Mouse (Mus musculus): ENCODE measurements around the gene Clic5.
"Not testable (repeated sequence)": the region's sequence is repeated elsewhere in the genome, so short reads cannot be mapped to it uniquely, and the experiment has no call there.

Gene Clic5

GRCm38 (mm10) chr17:44188042-44188768, at the start of gene Clic5:
TSS of gene Clic5 (plus strand) at chr17:44188584.
- peak; percentile 84 for DNase-seq

GRCm38 (mm10) chr17:44145806-44146205, 42.6 kb upstream of the Clic5 start:
- DNase-seq: no peak

GRCm38 (mm10) chr17:44148109-44148846, 40.1 kb upstream of the Clic5 start:
- DNase-seq: no peak

GRCm38 (mm10) chr17:44151130-44151529, 37.3 kb upstream of the Clic5 start:
- DNase-seq: peak; percentile 74

GRCm38 (mm10) chr17:44151889-44152288, 36.5 kb upstream of the Clic5 start:
- DNase-seq: peak; percentile 19

GRCm38 (mm10) chr17:44153871-44154270, 34.5 kb upstream of the Clic5 start:
- peak; percentile 13 for DNase-seq

GRCm38 (mm10) chr17:44155204-44155603, 33.2 kb upstream of the Clic5 start:
- peak; percentile 23 for DNase-seq

- no peak for DNase-seq
These were observed 30.2 kb upstream of the Clic5 start for GRCm38 (mm10) chr17:44158186-44158585.

- no peak for DNase-seq
These were observed 27.9 kb upstream of the Clic5 start for GRCm38 (mm10) chr17:44160449-44160848.

GRCm38 (mm10) chr17:44162514-44162913, 25.9 kb upstream of the Clic5 start:
- peak; percentile 66 for DNase-seq

GRCm38 (mm10) chr17:44162935-44163334, 25.4 kb upstream of the Clic5 start:
- DNase-seq: no peak

GRCm38 (mm10) chr17:44165730-44166347, 22.5 kb upstream of the Clic5 start:
- DNase-seq: peak; percentile 27

- DNase-seq: no peak
These were observed 18.7 kb upstream of the Clic5 start for GRCm38 (mm10) chr17:44169676-44170075.

- DNase-seq: no peak
These were observed 18.1 kb upstream of the Clic5 start for GRCm38 (mm10) chr17:44170316-44170715.

- no peak for DNase-seq
These were observed 16.5 kb upstream of the Clic5 start for GRCm38 (mm10) chr17:44171930-44172329.

- no peak for DNase-seq
These were observed 15.0 kb upstream of the Clic5 start for GRCm38 (mm10) chr17:44173341-44173740.

- DNase-seq: no peak
These were observed 11.1 kb upstream of the Clic5 start for GRCm38 (mm10) chr17:44177291-44177690.

- no peak for DNase-seq
These were observed 7.0 kb upstream of the Clic5 start for GRCm38 (mm10) chr17:44181346-44181745.

- DNase-seq: no peak
These were observed 1.5 kb upstream of the Clic5 start for GRCm38 (mm10) chr17:44186871-44187270.

- not testable (repeated sequence) for DNase-seq
These were observed 847 bp upstream of the Clic5 start for GRCm38 (mm10) chr17:44187537-44187936.

- DNase-seq: no peak
These were observed 373 bp downstream of the Clic5 start for GRCm38 (mm10) chr17:44188769-44189145.

GRCm38 (mm10) chr17:44189696-44190095, 1.3 kb downstream of the Clic5 start:
- peak; percentile 51 for DNase-seq

- DNase-seq: no peak
These were observed 1.9 kb downstream of the Clic5 start for GRCm38 (mm10) chr17:44190246-44190645.

GRCm38 (mm10) chr17:44192981-44193380, 4.6 kb downstream of the Clic5 start:
- DNase-seq: peak; percentile 29
